Mouse (Mus musculus) liver, embryonic 12.5 days (tissue): ENCODE data around the gene Lrch1. TPM values are rescaled to one million over a fixed set of nuclear protein-coding genes. Genes with fewer than 3 reads are reported as not detected.

Experiments used
- ATAC-seq: fragments of 200-750 bp; cut with Nextera tagmentation; 2 replicates; pipeline ENCODE4 v1.8.0; 2017; ENCODE audit warnings: moderate number of reproducible peaks, mild to moderate bottlenecking, moderate library complexity
- H3K27ac ChIP-seq: fragments of 300-500 bp; sonication (generic); 2 replicates; pipeline ENCODE4 v1.5.1; 2016; ENCODE audit warnings: mild to moderate bottlenecking
- H3K27me3 ChIP-seq: fragments of 300-500 bp; sonication (generic); replicated peaks from 2 replicates; pipeline ENCODE4 v1.6.1; 2016; ENCODE audit warnings: mild to moderate bottlenecking, moderate library complexity
- H3K36me3 ChIP-seq: fragments of 300-500 bp; sonication (generic); 2 replicates; pipeline ENCODE4 v1.6.1; 2016; ENCODE audit warnings: mild to moderate bottlenecking, moderate library complexity
- H3K4me1 ChIP-seq: fragments of 300-500 bp; sonication (generic); 2 replicates; pipeline ENCODE4 v1.6.1; 2016
- H3K4me2 ChIP-seq: fragments of 300-500 bp; sonication (generic); 2 replicates; pipeline ENCODE4 v1.6.1; 2016; ENCODE audit warnings: mild to moderate bottlenecking, moderate library complexity
- H3K4me3 ChIP-seq: fragments of 300-500 bp; sonication (generic); 2 replicates; pipeline ENCODE4 v1.5.1; 2016; ENCODE audit warnings: mild to moderate bottlenecking, moderate library complexity
- H3K9ac ChIP-seq: fragments of 300-500 bp; sonication (generic); 2 replicates; pipeline ENCODE4 v1.6.1; 2016; ENCODE audit warnings: mild to moderate bottlenecking, moderate library complexity
- H3K9me3 ChIP-seq: fragments of 300-500 bp; sonication (generic); replicated peaks from 2 replicates; pipeline ENCODE4 v1.6.1; 2016; ENCODE audit warnings: mild to moderate bottlenecking, moderate library complexity
- WGBS: fragments of 180-500 bp; shearing (Covaris S2); methylation state at CpG from one replicate; pipeline ENCODE4 v1.1.7; 2016; ENCODE audit not compliant: insufficient replicate concordance; 5-methylcytosine and 5-hydroxymethylcytosine counted together
- polyA plus RNA-seq: library from polyadenylated mRNA; unstranded; fragments of >200 nt; fragmentation: Nextera tagmentation; extraction: Ambion mirVana; gene quantifications from 2 replicates; pipeline ENCODE4 v1.2.1, GENCODE M21; 2016

The Lrch1 gene
- polyA plus RNA-seq, 1 experiment from 2014 or later, result 6.5 TPM

DNA sequence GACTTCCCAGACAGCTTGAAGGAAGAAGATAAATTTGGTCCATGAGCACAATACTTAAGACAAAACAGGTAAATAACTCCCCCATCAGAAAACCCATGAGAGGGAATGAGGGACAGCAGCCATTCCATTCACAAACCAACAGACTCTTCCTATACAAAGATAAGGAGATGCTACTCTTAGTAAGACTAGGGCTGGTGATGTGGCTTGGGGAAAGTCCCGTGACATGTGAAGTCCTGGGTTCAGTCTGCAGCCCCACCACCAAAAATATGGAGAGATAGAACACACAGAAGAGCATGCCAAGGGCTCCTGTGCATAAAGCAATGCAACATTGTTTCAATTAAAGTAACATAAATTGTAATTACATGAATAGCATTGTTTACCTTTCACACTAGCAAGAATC is 88.5 kb downstream of the Lrch1 start:
- Histone ChIP-seq H3K9ac (no peak overlapping the region), H3K4me1 (0 out of 2 replicates have a peak, but pooled peaks cover 3% of the 10 kb centered on the region), H3K36me3 (peaks cover 15% of the 10 kb centered on the region), H3K27me3 (no peaks in the 10 kb centered on the region), H3K4me2 (no peak overlapping the region), H3K9me3 (no peaks in the 10 kb centered on the region), H3K27ac (no peak overlapping the region), H3K4me3 (no peak overlapping the region)
- 60% methylated on average over 1 of the region's 1 CpGs for WGBS
- ATAC-seq, result no peak

DNA sequence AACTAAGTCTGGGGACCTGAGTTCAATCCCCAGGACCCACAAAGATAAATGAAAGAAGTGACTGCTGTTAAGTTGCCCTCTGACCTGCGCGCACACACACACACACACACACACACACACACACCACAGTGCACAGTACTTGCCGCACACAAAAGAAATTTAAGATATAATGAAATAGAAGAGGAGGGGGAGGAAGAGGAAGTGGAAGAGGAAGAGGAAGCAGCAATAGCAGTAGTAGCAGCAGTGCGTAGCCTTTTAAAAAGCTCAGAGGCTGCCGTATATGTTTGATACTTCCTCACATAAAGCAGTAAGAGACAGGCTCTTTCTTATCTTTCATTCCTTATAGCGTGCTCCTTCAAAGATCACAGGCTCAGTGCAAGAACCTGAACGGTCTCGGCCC is 92.2 kb downstream of the Lrch1 start:
- no peak overlapping the region for H3K9ac ChIP-seq
- no peaks in the 10 kb centered on the region for H3K4me1 ChIP-seq
- no peak overlapping the region for H3K4me3 ChIP-seq
- no peaks in the 10 kb centered on the region for H3K9me3 ChIP-seq
- H3K4me2 ChIP-seq, result no peak overlapping the region
- peaks cover 15% of the 10 kb centered on the region for H3K36me3 ChIP-seq
- ATAC-seq, result no peak
- 81% methylated on average over 8 of the region's 8 CpGs for whole genome bisulfite sequencing
- H3K27me3 ChIP-seq, result no peaks in the 10 kb centered on the region
- no peak overlapping the region for H3K27ac ChIP-seq

DNA sequence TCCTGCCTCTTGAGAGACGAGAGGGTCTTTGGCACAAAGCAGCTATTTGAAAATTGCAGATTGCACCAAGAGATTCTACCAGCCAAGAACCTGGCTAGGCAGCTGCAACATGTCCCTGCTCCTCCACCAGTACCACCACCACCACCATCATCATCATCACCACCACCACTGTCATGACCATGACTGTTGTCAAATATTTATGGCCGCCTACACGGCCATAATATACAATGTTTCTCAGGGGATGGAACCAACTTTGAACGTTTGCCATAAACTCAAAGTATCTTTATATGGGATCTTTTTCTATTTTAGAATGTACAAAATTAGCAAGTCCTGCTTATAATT is 93.9 kb downstream of the Lrch1 start:
- peaks cover 15% of the 10 kb centered on the region for H3K36me3 ChIP-seq
- no peak overlapping the region for H3K9ac ChIP-seq
- no peak overlapping the region for H3K27ac ChIP-seq
- H3K4me1 ChIP-seq, result no peaks in the 10 kb centered on the region
- H3K9me3 ChIP-seq, result no peaks in the 10 kb centered on the region
- 81% methylated on average over 4 of the region's 4 CpGs for WGBS
- H3K4me3 ChIP-seq, result no peak overlapping the region
- no peak overlapping the region for H3K4me2 ChIP-seq
- no peaks in the 10 kb centered on the region for H3K27me3 ChIP-seq
- no peak for ATAC-seq

DNA sequence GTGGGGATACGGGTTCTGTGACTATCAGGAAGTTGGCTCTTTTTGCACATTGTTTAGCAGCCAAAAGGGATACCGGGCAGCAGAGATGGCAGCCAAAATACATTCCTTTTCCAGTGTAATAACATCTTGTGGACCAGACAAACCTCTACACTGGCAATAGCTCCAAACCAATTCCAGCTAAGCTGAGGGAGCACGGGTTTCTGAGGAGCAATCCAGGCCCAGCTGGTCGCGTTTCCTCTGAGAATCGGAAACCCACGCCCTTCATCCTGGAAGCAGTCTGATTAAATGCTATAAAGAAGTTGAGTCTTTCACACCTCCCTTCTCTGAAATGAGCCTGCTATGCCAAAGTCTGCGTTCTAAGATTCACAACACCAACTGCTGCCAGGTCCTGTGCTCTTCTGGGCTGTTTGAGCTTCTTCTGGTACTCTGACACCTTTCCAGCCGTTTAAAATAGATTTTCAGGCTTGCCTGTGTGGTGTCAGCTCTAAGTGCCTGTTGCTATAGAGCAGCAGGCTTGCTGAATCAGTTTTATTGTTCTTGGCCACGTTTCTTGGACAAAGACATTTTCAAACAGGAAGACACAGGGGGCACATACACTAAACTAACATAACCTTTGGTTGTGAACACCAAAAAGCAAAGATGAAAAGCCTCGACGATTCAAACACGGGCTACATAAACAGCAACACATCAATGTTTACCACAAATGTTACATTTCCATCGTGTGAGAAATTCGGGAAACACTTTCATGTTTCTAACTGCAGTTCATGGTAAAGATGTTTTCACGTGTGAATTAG is 94.5 kb downstream of the Lrch1 start:
- Histone ChIP-seq H3K9ac (no peak overlapping the region), H3K27me3 (no peaks in the 10 kb centered on the region), H3K27ac (no peak overlapping the region), H3K4me1 (no peaks in the 10 kb centered on the region), H3K4me3 (no peak overlapping the region), H3K4me2 (no peak overlapping the region), H3K9me3 (no peaks in the 10 kb centered on the region), H3K36me3 (peaks cover 15% of the 10 kb centered on the region)
- 58% methylated on average over 16 of the region's 16 CpGs for WGBS
- no peak for ATAC-seq

DNA sequence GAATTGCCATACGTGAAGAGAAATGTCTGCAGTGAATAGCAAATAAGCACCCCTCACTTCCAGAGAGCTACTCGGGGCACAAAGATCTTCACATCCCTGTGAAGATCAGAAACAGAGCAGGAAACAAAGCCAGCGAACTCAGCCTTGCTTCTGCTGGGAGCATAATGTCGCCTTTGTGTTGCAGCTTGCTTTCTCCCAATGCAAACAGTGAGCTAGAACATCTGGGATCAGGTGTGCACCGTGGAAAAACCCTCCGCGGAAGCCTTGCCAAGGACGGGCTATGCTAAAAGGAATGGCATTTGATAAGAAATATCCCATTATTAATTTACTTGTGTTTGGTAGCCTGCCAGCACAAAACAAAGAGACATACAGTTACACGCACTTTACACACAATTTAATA is 95.8 kb downstream of the Lrch1 start:
- peaks cover 10% of the 10 kb centered on the region for H3K36me3 ChIP-seq
- no peak overlapping the region for H3K4me2 ChIP-seq
- H3K9ac ChIP-seq, result no peak overlapping the region
- H3K27ac ChIP-seq, result no peak overlapping the region
- H3K4me1 ChIP-seq, result peaks cover 10% of the 10 kb centered on the region
- no peaks in the 10 kb centered on the region for H3K27me3 ChIP-seq
- H3K9me3 ChIP-seq, result no peaks in the 10 kb centered on the region
- no peak for ATAC-seq
- H3K4me3 ChIP-seq, result no peak overlapping the region
- 75% methylated on average over 9 of the region's 9 CpGs for WGBS

DNA sequence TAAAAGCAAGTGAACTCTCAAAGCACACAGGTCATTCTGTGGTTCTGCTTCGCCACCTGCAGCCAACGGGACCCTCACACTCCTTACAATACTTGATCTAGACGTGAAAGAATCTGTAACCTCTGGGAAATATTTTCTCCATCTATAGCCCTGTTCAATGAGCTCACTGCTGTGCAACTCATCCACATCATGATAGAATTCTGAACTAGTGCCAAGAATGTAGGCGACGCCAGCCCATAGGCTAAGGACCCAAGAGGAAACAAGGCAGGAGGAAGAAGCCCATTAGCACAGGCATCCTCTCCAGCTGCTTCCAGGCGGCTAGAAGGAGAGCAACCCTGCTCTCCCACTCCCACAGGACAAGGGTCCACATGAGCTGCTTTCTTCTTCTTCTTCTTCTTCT is 98.7 kb downstream of the Lrch1 start:
- ATAC-seq, result no peak

DNA sequence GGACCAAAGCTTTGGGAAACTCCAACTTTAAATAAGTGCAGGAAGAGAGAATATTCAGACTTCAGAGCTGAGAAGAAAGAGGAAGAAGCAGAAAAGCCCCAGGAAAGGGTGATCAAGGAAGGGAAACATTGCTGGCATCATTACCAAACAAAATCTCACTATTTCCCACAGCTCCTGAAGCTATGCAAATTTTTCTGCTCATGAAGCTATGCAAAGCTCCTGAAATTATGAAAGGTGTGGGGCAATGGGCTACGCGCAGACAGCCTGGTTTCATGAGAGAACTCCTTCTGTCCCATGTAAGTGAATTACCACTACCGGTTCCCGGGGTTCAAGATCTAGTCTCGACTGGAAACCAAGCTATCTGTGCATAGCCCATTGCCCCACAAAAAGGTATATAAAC is 99.5 kb downstream of the Lrch1 start:
- WGBS, result 79% methylated on average over 5 of the region's 5 CpGs
- ATAC-seq, result no peak
- no peak overlapping the region for H3K4me2 ChIP-seq
- peaks cover 17% of the 10 kb centered on the region for H3K4me1 ChIP-seq
- no peaks in the 10 kb centered on the region for H3K9me3 ChIP-seq
- no peaks in the 10 kb centered on the region for H3K27me3 ChIP-seq
- H3K27ac ChIP-seq, result no peak overlapping the region
- H3K4me3 ChIP-seq, result no peak overlapping the region
- H3K9ac ChIP-seq, result no peak overlapping the region
- H3K36me3 ChIP-seq, result no peaks in the 10 kb centered on the region

More for the DNA sequence above, 98.7 kb downstream of the Lrch1 start:
- Histone ChIP-seq H3K4me1 (peaks cover 17% of the 10 kb centered on the region), H3K27ac (no peak overlapping the region), H3K4me3 (no peak overlapping the region), H3K36me3 (no peaks in the 10 kb centered on the region), H3K27me3 (no peaks in the 10 kb centered on the region), H3K9me3 (no peaks in the 10 kb centered on the region), H3K9ac (no peak overlapping the region), H3K4me2 (no peak overlapping the region)
- WGBS, result 60% methylated on average over 6 of the region's 6 CpGs

DNA sequence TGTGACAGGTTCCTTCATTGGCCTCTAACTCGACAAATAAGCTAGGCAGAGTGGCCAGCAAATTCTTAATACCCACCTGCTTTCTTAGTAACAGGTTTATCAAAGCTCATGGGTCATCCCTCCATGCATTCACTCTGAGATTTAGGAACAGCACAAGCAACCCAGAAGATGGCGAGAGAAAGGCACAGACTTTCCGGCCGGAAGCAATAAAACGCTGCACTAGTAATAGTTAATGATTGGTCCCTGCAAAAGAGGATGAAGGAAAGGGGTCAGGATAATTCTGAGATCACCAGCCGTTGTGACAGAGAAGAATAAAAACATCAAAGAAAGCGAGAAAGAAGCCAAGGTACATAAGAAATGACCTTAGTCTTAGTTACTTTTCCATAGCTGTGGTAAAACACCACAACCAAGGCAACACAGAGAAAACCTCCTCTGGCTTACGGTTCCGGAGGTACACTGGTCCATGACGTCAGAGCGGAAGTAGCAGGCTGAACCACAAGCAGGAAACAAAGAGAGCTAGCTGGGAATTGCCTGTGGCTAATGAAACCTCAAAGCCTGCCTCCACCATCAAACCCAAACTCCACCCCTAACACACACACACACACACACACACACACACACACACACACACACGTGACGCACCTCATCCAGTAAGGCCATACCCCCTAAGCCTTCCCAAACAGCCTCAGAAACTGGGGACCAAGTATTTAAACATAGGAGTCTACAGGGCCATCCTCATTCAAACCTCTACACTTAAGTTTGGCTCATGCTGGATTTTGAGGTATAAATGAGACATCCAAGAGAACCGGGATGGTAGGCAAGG is 100.2 kb downstream of the Lrch1 start:
- WGBS, result 28% methylated on average over 14 of the region's 14 CpGs
- no peak overlapping the region for H3K27ac ChIP-seq
- H3K4me2 ChIP-seq, result peak overlapping the region; percentile 47
- H3K4me3 ChIP-seq, result peak overlapping the region; percentile 26; the same call in 1 of the 2 replicates
- H3K36me3 ChIP-seq, result no peaks in the 10 kb centered on the region
- H3K4me1 ChIP-seq, result peaks cover 17% of the 10 kb centered on the region
- no peaks in the 10 kb centered on the region for H3K9me3 ChIP-seq
- no peak overlapping the region for H3K9ac ChIP-seq
- ATAC-seq, result 0 out of 2 replicates have a peak, but pooled peaks have one; percentile 35
- H3K27me3 ChIP-seq, result no peaks in the 10 kb centered on the region

DNA sequence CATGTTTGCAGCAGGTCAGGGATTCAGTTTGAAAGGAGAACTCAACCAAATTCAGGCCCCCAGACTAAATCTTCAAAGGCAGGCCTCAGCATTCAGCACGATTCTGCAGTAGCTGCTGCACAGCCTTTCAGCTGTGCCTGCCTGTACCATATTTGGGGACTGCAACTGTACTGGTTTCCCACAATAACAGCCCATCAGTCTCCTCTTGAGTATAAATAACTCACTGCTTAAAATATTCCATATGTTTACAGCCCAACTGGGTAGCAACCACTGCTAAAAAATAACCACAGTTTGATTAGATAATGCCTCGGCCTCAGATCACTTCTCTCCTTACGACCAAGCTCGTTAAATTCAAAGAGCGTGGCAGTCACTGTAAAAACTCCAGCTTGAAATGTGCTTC is 101.0 kb downstream of the Lrch1 start:
- no peaks in the 10 kb centered on the region for H3K9me3 ChIP-seq
- no peak overlapping the region for H3K4me3 ChIP-seq
- H3K36me3 ChIP-seq, result no peaks in the 10 kb centered on the region
- H3K27me3 ChIP-seq, result no peaks in the 10 kb centered on the region
- no peak overlapping the region for H3K27ac ChIP-seq
- H3K4me1 ChIP-seq, result peaks cover 17% of the 10 kb centered on the region
- WGBS, result 33% methylated on average over 5 of the region's 5 CpGs
- ATAC-seq, result no peak
- no peak overlapping the region for H3K9ac ChIP-seq
- H3K4me2 ChIP-seq, result peak overlapping the region; percentile 47; the same call in 1 of the 2 replicates

DNA sequence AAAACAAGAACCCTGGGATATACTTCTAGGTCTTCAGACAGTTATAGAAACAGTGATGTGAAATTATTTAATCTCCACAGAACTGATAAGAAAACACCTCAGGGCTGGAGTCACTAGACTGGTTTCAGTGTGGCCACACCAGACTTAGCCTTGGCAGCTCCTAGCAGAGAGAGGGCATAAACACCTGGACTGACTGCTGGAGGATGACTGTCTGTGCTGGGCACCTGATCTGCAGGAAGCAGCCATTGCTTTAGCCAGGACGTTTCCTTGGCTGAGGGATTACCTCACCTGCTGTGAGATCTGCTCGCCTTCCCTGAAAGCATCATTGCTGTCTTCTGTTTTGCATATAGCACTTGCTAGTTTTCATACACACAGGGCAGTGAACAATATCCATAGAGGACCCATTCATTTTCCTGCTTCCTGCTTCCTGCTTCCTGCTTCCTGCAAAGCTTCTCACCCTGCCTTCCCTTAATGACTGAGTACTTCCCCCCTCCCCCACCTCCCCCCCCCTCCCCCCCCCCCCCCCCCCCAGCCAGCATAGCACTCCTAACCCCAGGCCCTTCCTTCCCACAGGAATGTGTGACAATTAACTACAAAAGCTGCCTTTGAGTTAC is 101.9 kb downstream of the Lrch1 start:
- Histone ChIP-seq H3K27ac (no peak overlapping the region), H3K4me2 (no peak overlapping the region), H3K27me3 (no peaks in the 10 kb centered on the region), H3K4me1 (peaks cover 24% of the 10 kb centered on the region), H3K4me3 (no peak overlapping the region), H3K9me3 (no peaks in the 10 kb centered on the region), H3K9ac (no peak overlapping the region), H3K36me3 (no peaks in the 10 kb centered on the region)
- no peak for ATAC-seq
- WGBS, result 62% methylated on average over 2 of the region's 2 CpGs

DNA sequence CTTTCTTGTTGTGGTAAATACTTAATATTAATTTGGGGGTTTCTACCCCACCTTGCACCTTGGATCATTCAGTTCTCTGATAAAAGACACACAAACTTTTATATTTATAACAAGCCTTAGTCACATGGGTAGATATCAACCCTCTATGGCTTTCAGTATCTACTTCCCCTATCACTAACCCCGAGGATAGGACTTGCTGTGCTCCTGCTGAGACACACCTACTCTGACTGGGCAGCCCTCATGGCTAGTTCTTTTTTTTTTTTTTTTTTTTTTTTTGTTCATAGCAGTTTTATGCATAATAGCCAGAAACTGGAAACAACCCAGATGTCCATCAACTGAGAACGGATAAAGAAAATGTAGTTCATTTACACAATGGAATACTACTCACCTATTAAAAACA is 106.0 kb downstream of the Lrch1 start:
- Histone ChIP-seq H3K4me2 (no peak overlapping the region), H3K4me1 (peaks cover 13% of the 10 kb centered on the region), H3K27me3 (no peaks in the 10 kb centered on the region), H3K4me3 (no peak overlapping the region), H3K36me3 (no peaks in the 10 kb centered on the region), H3K27ac (no peak overlapping the region), H3K9ac (no peak overlapping the region), H3K9me3 (no peaks in the 10 kb centered on the region)
- 0 out of 2 replicates have a peak, but pooled peaks have one; percentile 46 for ATAC-seq
- 43% methylated on average over 2 of the region's 2 CpGs for WGBS

DNA sequence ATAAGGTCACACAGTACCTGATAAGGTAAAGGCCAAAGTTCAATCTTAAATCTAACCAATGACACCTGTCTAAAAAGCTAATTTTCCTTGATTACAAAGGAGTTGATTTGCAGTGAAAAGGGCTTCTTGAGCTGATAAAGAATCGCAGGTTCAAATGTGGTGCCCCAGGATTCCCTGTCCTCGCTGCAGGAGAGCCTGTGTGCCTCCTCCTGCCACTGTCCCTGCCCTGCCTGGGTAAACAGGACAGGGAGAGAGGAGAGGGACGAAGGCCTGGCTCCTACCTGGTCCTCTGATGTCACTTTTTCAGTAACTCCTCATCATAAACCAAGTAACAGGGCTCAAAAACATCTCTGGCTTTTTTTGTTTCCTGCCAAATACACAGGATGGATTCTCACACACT is 106.4 kb downstream of the Lrch1 start:
- H3K9me3 ChIP-seq, result no peaks in the 10 kb centered on the region
- WGBS, result 60% methylated on average over 3 of the region's 3 CpGs
- H3K9ac ChIP-seq, result no peak overlapping the region
- H3K4me3 ChIP-seq, result no peak overlapping the region
- peaks cover 9% of the 10 kb centered on the region for H3K4me1 ChIP-seq
- H3K27ac ChIP-seq, result no peak overlapping the region
- ATAC-seq, result 0 out of 2 replicates have a peak, but pooled peaks have one; percentile 35
- no peaks in the 10 kb centered on the region for H3K36me3 ChIP-seq
- no peaks in the 10 kb centered on the region for H3K27me3 ChIP-seq
- H3K4me2 ChIP-seq, result no peak overlapping the region
